Mouse (Mus musculus): ENCODE results near the gene Eml6.

Eml6 gene

DNA sequence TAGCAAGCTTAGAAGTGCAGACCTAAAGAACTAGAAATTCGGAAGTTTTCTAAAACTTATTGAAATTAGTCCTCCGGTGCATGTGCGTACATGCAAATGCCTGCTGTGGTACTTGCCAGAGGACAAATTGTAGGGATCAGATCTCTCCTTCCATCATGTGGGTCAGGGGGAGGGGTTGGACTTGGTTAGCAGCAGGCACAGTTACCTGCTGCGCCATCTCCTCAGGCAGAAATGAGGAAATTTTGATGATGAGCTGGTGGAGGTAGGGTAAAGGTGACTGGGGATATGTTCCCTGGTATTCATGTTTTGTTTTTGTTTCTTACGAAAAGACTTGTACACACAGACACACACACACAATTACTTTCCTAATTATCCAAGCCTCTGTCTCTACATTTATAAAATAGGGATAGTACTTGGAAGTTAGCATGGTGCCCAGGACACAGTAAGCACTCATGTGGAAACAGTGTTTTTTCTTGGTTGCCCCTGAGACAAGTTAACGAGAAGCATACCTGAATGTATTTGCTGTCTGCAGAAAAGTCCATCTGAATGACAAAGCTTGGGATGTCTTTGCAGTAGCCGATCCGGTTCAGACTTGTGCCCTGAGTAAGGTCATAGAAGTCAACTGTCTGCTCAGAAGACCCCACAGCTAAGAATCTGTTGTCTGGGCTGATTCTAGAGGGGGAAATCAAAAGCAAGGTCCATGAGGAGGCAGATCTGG is 276.9 kb downstream of the Eml6 start:
- no peak for DNase-seq (ENCODE audit: low spot score)

DNA sequence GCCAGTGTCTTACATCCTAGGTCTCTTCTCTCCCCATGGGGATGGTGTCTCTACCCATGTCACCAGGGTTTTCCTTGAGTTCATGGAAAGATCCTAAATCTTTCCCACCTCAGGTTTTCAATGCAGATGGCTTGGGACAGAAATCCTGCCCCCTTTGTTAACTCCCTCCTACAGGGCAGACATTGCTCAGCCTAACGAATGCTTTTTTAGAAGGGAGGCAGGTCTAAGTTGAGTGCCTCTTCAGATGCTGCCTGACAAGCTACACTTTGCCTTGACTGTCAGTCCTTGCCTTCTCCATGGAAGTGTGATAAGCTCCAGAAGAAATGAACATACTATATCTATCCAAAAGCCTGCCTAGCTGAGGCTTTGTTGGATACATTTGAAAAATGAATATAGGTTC is 278.0 kb downstream of the Eml6 start:
- no peak for DNase-seq (ENCODE audit: low spot score)

DNA sequence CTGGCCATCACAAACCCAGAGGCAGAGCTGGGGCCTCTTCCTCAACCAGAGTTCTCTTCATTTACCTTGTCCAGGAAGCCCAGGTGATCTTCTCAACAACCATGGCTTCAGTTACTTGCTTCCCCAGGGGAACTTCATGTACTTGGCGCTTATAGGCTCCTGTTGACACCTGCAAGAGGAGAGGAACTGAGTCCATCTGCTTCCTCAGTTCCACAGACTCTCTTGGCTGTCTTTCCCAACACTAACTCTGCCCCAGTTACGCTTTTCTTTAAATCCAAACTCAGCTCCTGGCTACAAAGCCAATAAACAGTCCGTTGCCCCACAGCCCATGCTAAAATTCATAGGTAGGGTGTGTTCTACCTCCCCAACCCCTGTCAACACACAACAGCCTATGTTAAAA is 278.5 kb downstream of the Eml6 start:
- no peak for DNase-seq (ENCODE audit: low spot score)

DNA sequence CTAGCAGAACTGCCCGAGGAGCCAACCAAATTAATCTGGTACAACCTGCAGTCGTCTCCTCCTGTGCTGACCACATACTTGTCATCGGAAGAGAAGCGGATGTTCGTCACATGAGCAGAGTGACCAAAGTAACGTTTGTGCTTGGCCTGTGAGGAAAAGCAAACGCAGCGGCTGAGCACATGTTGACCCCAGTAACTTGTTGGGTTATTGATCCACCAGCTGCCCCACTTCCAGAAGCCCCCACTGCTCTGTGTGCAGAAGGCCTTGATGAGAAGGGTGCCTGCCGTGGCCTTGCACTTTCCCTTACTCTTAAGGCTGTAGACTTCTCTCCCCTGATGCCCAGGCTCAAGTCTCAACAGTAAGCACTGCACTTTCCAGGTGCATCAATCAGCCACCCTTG is 279.6 kb downstream of the Eml6 start:
- DNase-seq (ENCODE audit: low spot score) = no peak

DNA sequence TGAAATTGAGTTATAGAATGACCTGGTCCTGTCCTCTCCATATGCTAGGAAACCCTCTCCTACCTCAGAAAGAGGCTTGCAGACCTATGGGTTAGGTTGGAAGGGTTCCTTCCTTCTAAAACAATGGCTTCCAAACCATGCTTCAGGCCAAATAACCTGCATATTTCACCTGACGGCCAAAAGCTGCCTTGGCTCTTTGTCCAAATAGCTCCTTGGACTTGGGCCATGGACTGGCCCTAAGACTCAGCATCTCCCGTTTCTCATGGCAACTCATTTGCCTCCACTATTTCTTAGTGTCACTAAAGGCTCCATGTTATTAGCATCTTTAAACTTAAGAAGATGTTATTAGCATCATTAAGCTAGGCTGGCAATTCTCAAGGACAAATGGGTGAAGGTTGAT is 280.3 kb downstream of the Eml6 start:
- DNase-seq (ENCODE audit: low spot score) = no peak

DNA sequence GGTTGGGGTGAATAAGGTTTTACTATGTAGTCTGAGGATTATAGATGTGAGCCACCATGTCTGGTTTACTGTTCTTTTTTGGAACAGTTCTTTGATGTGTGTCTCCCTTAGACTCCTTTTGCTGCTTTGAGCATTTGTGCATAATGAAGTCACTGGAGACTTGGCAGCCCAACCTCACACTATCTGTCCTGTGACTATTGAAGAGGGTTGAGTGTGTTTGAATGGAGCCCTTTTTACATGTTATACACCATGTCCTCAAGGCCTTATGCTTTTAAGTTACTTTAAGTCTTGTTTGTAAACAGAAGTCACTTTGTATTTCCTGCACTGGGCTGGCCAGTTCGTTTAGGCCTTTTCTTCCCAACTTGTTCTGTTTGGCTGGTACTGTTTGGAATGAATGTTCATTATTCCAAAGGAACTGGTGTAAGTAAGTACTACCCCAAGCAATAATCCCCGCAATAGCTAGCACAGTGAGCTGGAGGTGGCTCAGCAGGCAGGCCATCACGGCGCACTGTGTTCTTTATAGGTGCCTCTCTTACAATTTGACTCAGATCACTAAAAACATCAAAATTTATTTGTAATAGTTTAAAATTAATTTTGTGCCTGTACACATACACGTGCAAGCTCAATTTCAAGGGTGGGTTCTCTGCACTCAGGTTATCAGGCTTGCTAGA is 280.9 kb downstream of the Eml6 start:
- DNase-seq (ENCODE audit: low spot score) = no peak

DNA sequence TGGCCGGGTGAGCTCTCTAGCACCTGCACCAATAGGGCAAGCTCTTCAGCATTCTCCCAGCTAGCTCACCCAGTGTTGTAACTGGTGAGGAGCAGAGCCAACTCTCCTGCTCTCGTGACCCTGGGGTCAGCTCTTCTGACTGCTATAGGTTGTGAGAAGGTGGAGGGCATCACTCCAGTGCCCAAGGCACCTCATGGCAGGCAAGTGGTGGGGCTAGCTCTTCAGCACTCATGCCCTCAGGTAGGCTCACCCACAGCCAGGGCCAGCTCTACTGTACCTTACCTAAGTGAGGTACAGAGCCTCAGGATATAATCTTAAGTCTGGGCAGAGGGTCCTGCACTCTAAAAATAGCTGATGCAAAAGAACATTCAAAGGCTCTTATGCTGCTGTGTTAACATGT is 286.1 kb downstream of the Eml6 start:
- no peak for DNase-seq (ENCODE audit: low spot score)

DNA sequence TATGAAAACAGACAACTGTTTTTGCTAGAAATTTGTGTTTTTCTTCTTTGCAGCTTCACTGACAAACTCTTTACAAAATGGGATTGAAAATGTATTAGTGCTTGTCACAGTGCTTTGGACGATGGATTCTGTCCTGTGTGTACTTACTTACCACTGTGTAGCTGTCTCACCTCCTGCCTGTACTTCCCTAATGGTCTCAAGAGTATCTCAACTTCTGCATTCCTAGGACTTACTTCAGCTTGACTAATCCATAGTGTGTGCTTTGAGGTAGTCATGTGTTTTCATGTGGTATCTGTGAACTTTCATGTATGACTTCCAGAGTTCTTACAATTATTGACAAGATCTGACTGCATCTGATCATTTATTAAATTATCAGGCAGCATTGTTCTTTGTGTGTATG is 297.9 kb downstream of the Eml6 start:
- no peak for DNase-seq (ENCODE audit: low spot score)

DNA sequence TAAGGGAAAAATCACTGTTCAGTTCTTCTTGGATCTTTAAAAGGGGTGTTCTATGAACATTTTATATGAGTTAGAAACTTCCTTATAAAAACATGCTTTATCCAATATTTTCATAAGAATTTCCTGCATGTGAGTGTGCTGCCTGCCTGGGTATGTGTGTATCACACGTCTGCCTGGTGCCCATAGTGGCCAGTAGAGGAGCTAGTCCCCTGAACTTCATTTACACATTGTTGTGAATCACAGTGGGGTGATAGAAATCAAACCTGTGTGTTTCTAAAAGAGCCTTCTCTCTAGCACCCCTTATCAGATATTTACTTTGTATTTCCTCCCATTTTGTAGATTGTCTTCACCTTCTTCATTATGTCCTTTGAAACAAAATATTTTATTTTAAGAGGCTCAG is 300.2 kb downstream of the Eml6 start:
- DNase-seq (ENCODE audit: low spot score) = no peak

DNA sequence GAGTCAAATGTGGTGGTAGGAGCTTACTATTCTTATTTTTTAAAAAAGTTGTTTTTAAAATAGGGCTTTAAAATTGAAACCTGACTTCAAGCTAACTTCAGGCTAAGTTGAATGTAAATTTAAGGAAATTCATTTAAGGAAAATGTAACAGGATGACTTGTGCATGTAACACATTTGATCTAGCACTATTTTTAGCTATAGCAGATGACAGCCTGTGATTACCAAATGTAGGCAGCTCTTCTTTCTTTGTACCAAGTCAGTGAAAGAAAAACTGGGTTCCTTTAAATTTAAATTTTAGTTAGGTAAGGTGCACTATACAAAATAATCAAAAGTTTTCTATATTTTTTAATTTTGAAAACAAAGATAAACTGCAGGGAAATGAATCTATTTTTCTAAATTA is 300.7 kb downstream of the Eml6 start:
- no peak for DNase-seq (ENCODE audit: low spot score)

DNA sequence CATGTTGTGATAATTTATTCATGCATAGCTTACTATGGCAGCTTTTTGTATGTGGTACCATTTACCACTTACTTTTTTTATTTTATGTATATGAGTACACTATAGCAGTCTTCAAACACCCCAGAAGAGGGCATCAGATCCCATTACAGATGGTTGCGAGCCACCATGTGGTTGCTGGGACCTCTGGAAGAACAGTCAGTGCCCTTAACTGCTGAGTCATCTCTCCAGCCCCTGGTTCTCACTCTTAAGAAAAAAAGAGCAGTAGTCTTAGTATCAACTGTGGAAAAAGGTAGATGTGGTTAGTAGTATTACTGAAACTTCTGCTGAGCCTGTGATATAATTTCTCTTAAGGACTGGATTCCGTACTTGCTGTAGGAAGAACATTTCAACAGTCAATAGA is 301.6 kb downstream of the Eml6 start:
- no peak for DNase-seq (ENCODE audit: low spot score)

DNA sequence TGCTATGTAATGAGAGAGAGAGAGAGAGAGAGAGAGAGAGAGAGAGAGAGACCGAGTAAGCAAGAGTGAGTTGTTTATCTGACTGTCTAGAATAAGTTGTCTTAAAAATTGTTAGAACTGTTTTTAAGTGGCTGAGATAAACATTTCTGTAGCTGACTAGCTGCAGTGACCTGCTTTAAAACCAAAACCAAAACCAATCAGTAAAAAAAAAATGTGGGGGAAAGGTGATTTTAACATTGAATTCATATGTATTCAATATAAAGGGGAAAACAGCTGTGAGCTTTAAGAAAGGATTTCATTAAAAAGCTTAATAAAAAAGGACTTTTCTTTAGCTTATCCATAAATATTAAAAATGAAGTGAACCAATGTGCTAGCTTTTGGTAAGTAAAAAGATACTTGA is 306.2 kb downstream of the Eml6 start:
- no peak for DNase-seq (ENCODE audit: low spot score)

DNA sequence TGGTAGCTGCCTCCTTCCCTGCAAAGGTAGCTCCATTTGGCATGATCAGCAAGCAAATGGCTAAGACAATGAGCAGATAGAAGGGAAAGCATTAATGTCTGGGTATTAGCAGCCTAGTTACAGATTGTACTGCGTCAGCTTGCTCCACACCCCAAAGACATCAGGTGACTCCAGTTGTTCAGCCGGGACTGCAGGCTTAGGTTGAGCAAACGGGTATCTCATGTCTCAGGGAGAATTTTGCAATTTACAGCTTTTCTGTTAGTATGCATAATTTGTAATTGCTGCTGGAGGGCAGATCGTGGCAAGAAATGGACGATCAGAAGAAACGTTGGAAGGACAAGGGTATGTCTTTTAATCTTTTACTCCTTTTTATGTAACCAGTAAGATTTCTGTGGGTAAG is 307.3 kb downstream of the Eml6 start:
- DNase-seq (ENCODE audit: low spot score) = no peak

DNA sequence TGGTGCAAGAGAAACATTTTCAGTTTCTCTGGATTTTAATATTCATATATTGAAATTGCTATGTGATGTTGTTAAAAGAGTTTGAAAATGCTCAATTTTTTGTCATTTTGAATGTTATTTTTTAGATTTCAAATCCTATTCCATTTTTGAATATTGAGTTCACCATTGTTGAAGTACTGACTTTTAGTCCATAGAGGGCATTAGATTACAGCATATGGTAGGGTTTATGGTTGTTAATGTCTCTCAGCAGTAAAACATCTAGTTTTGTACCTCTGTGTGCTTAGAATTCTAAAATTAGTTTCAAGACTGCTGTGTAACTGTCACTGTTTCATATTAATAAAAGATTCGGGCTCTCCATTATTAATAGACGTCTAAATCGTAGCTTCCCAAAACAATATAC is 310.3 kb downstream of the Eml6 start:
- no peak for DNase-seq (ENCODE audit: low spot score)

DNA sequence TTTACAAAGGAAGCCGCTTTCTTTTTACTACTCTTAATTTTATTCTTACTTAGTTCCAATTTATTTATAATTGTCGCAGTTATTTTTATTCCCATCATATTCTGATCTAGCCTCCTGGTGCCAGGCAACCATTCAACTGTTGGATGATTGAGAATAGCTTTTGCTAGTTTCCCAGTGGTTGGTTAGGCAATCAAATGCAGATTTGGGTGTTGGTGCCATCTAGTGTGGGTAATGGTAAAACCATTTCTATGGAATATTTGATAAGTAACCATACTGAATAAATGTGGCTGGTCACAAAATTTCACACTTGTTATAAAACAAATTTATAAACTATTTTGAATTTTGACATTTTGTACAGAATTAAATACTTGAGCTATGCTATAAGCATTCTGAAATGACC is 311.0 kb downstream of the Eml6 start:
- DNase-seq (ENCODE audit: low spot score) = no peak

DNA sequence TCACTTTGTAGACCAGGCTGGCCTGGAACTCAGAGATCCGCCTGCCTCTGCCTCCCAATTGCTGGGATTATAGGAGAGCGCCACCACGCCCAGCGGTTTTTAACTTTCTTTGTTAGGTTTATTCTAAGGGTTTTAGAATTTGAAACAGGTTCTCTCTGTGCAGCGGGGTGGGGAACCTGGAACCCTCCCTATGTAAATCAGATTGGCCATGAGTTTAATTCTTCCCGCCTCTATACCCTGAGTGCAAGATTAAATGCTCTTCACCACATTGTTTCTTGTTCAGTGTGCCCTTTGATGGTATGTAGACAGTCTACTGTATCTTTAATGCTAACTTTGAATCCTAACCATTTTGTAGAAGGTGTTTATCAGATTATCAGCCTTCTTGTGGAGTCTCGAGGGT is 311.7 kb downstream of the Eml6 start:
- no peak for DNase-seq (ENCODE audit: low spot score)

DNA sequence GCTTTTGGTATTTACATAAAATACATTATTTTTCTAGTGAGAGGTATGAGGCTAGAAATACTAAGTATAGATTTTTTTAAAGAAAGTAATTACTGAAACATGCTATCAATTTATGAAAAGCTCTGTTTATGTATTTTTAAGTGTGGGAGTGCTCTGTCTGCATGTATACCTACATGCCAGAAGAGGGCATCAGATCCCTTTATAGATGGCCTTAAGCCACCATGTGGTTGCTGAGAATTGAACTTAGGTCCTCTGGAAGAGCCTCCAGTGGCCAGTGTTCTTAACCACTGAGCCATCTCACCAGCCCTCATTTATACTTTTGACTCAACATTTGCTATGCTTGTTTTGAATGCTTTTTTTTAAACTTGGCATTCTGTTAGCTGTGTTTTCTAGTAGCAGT is 316.3 kb downstream of the Eml6 start:
- DNase-seq (ENCODE audit: low spot score) = no peak

DNA sequence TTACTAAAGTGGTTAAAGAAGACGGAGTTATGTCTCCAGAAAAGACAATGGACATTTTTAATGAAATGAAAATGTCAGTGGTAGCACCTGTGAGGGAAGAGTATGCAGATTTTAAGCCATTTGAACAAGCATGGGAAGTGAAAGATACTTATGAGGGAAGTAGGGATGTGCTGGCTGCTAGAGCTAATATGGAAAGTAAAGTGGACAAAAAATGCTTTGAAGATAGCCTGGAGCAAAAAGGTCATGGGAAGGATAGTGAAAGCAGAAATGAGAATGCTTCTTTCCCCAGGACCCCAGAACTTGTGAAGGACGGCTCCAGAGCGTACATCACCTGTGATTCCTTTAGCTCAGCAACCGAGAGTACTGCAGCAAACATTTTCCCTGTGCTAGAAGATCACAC is 319.0 kb downstream of the Eml6 start:
- DNase-seq (ENCODE audit: low spot score) = no peak

DNA sequence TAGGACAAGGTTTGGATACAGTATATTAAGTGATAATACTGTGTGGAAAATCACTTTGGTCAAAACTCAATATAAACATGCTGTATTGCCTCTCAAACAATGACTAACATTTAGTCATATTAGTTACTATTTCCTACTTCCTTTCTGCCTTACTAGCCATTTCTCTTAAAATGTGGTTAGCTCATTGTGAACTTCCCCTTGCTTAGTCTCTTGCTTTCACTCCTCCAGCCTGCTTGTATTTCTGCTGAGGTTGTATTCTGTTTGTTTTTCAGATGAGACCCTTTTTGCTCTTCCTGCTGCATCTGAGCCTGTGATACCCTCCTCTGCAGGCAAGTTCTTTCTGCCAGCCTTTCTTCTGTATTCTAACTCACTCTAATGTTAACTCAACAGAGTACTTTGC is 320.6 kb downstream of the Eml6 start:
- no peak for DNase-seq (ENCODE audit: low spot score)

DNA sequence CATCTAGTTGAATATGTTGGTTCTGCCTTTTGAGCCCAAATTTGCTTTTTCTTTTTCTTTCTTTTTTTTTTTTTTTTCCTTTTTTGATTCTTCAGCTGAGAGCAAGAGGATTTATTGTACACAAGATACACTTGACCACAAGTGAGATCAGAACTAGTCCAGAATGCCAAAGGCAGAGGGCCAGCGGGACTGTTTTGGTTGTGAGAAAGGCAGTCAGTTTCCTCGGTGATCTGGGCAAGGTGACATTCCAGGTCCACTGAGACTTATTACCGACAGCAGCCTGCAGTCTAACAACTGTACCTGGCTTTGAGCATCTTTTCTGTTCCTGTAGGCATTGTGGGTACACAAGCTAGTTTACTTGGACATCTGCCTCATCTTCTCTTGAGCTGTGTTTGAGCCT is 323.1 kb downstream of the Eml6 start:
- no peak for DNase-seq (ENCODE audit: low spot score)

DNA sequence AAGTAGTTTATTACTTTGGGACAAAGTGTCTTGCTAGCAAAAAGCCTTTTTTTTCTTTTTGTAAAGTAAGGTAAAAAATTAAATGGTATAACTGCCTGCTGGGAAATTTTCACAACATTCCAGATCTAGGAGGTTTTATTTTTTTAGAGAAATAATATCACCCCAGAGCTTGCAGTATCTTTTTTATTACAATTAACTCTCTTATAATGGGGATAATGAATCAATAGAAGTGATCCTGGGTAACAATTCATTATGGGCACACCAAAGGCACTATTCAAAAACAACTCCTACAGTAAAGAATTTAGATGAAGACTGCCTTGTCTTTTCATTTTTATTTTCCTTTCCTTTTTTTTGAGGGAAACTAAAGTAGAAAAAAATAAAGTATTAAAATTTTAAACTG is 331.1 kb downstream of the Eml6 start:
- no peak for DNase-seq (ENCODE audit: low spot score)

DNA sequence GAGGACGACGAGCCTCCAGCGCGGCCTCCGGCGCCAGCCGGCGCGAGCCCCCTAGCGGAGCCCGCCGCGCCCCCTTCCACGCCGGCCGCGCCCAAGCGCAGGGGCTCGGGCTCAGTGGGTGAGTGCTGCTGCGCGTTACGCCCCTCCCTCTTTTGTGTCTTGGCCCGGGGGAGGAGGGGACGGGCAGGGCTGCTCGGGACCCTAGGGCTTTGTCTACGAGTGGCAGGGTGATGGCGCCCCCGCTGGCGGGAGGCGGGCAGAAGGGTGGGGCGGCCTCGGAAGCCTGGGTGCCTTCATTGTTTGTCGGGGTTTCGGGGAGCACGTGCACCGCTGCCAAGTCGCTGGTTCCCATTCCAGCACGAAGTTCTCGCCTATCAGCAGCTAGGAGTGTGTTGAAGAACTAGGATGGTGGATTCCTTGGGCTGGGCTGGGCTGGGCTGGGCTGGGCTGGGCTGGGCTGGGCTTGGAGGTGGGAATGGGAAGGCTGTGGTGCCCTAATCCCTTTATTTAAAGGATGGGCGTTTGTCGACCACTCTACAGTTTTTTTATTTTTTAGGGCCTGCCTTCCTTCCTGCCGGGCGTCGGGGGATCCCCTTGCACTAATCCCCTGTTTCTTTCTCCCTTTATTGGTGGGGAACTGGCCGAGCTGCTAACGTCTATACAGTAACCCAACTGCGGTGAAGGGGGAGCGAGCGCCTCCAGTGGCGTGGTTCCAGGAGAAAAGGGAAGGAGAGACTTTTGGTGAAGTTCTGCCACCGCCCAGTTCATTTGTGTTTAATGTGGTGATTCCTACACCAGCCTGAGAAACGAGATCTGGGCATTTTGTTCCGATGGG is 332.0 kb downstream of the Eml6 start:
- peak; percentile 87 for DNase-seq (ENCODE audit: low spot score)
